Mouse (Mus musculus) ES-E14 (cell line): ENCODE data around the gene Stag3.

Experiments used
- HCFC1 ChIP-seq: IDR thresholded peaks from 2 replicates; pipeline ENCODE4 v1.6.1; 2012; ENCODE audit warnings: low read length, inconsistent platforms, borderline replicate concordance; ENCODE audit not compliant: insufficient read depth
- MAFK ChIP-seq: IDR thresholded peaks from 2 replicates; pipeline ENCODE4 v1.6.1; 2014; ENCODE audit warnings: mild to moderate bottlenecking, low read depth, low read length, inconsistent platforms; ENCODE audit not compliant: insufficient read depth
- ZC3H11A ChIP-seq: IDR thresholded peaks from 2 replicates; pipeline ENCODE4 v1.6.1; 2012; ENCODE audit warnings: low read depth, mild to moderate bottlenecking, inconsistent platforms, low read length, borderline replicate concordance

GRCm38 (mm10) chr5:138233778-138234177, 46.3 kb upstream of the Stag3 start:
- TF ChIP-seq MAFK (no peak), ZC3H11A (no peak), HCFC1 (no peak)
